Mouse (Mus musculus): ENCODE measurements around the gene Tcf25.

- TF ChIP-seq CTCF (IDR thresholded peaks at IDR 0.05; ENCODE audit: low read depth, low read length) (no peak), POLR2A (IDR thresholded peaks at IDR 0.05; ENCODE audit: insufficient read depth, low read length) (no peak), EP300 (IDR thresholded peaks at IDR 0.05; ENCODE audit: insufficient read depth, low read depth, low read length) (no peak)
Measured at GRCm38 (mm10) chr8:123443576-123443921, 70.0 kb downstream of the Tcf25 start.
